Mouse (Mus musculus) mature B cell (primary cell): Measurements from ENCODE around the gene Ttll7.

Experiments used
- in situ Hi-C: fragments of 300-500 bp; cut with MboI; formaldehyde crosslinking; loops from 2 replicates; pipeline ENCODE4 v1.14.3; 2019

Gene Ttll7

DNA sequence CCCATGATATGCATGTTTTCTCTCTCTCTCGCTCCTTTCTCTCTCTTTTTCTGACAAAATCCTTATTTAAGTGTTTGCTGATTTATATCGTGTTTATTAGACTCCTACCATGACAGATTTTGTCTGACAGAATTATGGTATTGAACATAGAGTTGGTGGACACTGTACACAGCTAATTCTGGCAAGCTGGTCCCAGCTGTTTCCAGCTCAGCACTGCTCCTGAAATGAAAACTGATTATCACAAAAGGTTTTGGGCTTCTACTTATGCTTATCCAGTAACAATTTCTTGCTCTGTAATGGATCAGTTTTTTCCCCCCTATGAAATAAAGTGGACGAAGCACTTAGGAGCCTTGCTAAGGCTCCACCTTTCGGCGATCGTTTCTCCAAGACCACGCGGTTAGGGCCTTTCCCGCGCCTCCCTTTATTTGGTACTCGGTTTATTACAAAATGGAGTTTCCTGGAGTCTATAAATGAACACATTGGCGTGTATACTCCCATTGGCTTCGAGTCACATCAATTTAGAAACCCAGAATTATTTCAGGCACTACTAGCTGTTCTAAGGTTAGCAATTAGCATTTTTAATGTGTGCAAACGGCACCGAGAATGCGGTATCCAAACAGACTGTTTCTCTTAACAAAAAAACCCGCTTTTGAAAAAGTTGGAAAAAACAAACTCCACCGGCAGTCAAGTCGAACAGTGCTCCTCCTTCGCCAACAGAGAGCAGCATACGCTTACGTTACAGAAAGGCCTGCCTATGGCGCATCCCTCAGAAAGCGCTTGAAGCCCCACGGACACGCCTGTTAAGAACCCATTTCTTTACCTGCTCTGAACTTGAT lies 141.9 kb downstream of the Ttll7 start:
- in situ Hi-C loops, result no loop called here

- in situ Hi-C loops, result no loop called here
These were observed 142.7 kb downstream of the Ttll7 start for GRCm38 (mm10) chr3:146994670-146995415.

DNA sequence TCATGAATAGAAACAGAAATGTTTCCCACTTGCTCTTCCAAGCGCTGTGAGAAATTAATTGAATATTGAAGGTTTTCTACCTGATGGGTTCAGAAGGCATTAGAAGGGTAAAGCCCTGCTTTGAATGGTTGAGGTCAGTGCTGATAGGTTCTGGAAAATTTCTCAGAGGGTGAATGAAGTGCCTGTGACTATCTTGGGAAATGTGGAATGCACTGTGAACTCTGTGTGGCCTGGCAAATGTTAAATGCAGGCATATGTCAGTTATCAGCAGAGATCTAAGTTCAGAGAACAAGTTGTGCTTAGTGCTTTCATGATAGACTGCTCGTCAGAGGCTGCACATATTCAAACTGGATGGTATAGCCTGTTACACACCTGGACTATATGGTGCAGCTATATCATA lies 147.0 kb downstream of the Ttll7 start:
- in situ Hi-C loops, result no loop called here

DNA sequence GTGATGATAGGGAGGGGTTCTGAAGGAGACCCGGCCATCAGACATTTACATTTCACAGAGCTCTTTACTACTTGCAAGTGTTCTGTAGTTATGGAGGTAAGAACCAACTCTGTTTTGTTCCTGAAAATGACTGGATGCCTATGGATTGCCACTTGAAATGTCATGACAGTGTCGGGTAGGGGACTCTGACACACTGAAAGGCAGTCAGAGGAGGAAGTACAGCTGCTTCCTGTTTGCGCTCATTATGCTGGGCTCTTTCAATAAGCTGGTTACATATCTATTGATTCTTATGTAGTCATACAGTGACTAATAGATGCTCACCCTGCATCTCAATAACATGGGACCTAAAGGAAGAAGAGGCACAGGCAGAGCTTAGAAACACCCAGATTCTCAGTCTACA lies 148.8 kb downstream of the Ttll7 start:
- in situ Hi-C loops, result no loop called here

DNA sequence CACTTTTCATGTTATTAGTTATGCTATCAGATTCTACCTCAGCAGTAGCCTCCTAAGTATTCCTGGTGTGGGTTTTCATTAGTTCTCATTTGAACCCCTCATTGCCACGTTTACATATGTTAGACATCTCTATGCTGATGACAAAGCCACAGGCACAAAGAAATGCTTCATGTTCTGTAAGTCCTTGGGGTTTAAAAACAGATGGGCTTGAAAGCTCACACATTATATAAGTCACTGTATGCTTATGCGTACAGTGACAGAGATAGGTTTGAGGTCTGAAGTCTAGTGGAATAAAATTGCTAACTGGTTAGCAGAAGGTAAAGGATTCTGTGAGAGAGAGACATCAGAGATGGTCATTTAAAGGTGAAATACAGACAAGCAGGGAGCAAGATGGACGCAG lies 149.4 kb downstream of the Ttll7 start:
- in situ Hi-C loops, result no loop called here

- in situ Hi-C loops, result no loop called here
These were observed 164.3 kb downstream of the Ttll7 start for GRCm38 (mm10) chr3:147016506-147016905.

GRCm38 (mm10) chr3:147019506-147019905 lies 167.3 kb downstream of the Ttll7 start:
- in situ Hi-C loops, result no loop called here

- in situ Hi-C loops, result no loop called here
These were observed 174.1 kb downstream of the Ttll7 start for GRCm38 (mm10) chr3:147026248-147026647.

GRCm38 (mm10) chr3:147028382-147028781 lies 176.2 kb downstream of the Ttll7 start:
- in situ Hi-C loops, result no loop called here

DNA sequence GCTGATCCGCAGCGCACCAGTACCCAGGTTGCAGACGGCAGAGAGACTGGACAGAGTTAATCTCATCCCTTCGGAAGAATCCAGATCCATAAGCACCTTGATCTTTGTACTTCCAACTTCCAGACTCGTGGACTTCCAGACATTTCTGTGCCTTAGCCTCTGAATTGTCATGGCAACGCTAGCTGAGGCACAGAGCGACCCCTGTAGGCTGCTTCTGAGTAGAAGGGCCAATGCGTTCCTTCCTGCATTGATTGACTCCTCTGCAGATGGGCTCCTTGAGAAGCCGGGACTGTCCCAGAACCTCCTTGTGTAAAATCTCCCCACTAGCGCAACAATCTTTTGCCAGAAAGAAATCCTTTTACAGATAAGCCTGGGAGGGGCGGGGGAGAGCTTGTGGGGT lies 177.6 kb downstream of the Ttll7 start:
- in situ Hi-C loops, result no loop called here

- in situ Hi-C loops, result no loop called here
These were observed 178.2 kb downstream of the Ttll7 start for GRCm38 (mm10) chr3:147030266-147030880.
